Mouse (Mus musculus): Measurements from ENCODE around the gene Plekhf1.

The Plekhf1 gene

GRCm38 (mm10) chr7:38189136-38189982 lies 38.5 kb downstream of the Plekhf1 start:
- in situ Hi-C loops (cut with MboI; ENCODE audit: low sequenced_read_pairs), result no loop called here

- in situ Hi-C loops (cut with MboI; ENCODE audit: low sequenced_read_pairs), result no loop called here
Observed at GRCm38 (mm10) chr7:38188281-38189075, 39.3 kb downstream of the Plekhf1 start.

- in situ Hi-C loops (cut with MboI; ENCODE audit: low sequenced_read_pairs), result no loop called here
Observed at GRCm38 (mm10) chr7:38187796-38188195, 40.0 kb downstream of the Plekhf1 start.

GRCm38 (mm10) chr7:38186861-38187260 lies 41.0 kb downstream of the Plekhf1 start:
- in situ Hi-C loops (cut with MboI; ENCODE audit: low sequenced_read_pairs), result no loop called here

DNA sequence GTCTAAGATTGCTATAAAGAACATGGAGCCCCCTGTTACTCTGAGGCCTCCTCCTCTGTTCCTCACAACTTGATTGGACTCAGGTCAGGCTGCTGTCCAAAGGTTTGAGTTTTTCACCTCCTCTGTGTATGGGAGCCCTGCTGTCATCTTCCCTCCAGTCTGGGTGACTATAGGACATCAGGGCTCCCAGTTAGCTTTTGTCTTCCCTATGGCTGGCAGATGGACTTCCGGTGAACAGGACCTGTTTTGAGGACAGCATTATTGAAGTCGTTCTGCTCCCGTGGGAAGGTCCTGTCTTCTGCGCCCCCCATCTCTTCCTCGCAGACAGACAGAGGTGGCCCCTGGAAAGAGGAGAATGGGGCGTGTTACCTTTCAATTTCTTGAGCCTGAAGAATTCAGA lies 43.0 kb downstream of the Plekhf1 start:
- in situ Hi-C loops (cut with MboI; ENCODE audit: low sequenced_read_pairs), result no loop called here

- in situ Hi-C loops (cut with MboI; ENCODE audit: low sequenced_read_pairs), result no loop called here
Observed at GRCm38 (mm10) chr7:38184418-38184745, 43.4 kb downstream of the Plekhf1 start.

- in situ Hi-C loops (cut with MboI; ENCODE audit: low sequenced_read_pairs), result no loop called here
Observed at GRCm38 (mm10) chr7:38183709-38184417, 44.0 kb downstream of the Plekhf1 start.

DNA sequence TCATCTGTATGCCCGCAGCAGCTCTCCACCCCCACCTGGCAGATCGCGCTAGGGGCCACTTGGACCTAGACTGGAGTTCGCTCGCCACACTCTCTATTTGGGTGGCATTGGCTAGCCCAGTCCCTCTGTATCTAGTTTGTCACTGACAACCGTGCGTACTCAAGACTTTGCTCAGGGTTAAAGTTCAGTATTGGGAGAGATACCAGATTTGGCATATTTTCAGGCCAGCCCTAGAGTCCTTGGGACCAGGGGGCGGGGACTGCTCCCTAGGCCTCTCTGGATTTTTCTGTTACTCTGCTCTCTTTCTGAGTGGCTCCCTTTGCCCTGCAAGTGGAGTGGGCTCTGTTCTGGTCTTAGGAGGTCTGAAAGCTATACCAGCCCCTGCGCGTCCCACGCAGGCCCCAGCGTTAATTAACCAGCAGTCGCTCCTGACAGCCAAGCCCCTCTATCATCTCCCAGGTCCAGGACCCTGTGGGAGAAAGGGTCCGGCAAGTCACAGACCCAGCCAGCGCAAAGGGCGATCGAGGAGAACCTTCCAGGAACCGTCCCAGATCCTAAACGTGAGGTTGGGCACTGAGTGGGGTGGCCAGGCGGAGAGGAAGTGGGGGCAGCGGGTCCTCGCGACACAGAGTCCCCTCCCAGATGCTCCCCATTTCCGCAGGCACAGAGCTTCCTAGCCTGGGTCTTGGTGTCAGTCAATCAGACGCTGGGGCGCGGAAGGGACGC lies 44.7 kb downstream of the Plekhf1 start, which contains the start of gene 1600014C10Rik:
Gene 1600014C10Rik (plus strand): TSS at position 256 of the 726 bp plus-strand sequence.
- in situ Hi-C loops (cut with MboI; ENCODE audit: low sequenced_read_pairs), result no loop called here

GRCm38 (mm10) chr7:38182596-38182961 lies 45.2 kb downstream of the Plekhf1 start:
- in situ Hi-C loops (cut with MboI; ENCODE audit: low sequenced_read_pairs), result no loop called here

GRCm38 (mm10) chr7:38181366-38181765 lies 46.5 kb downstream of the Plekhf1 start:
- in situ Hi-C loops (cut with MboI; ENCODE audit: low sequenced_read_pairs), result no loop called here

DNA sequence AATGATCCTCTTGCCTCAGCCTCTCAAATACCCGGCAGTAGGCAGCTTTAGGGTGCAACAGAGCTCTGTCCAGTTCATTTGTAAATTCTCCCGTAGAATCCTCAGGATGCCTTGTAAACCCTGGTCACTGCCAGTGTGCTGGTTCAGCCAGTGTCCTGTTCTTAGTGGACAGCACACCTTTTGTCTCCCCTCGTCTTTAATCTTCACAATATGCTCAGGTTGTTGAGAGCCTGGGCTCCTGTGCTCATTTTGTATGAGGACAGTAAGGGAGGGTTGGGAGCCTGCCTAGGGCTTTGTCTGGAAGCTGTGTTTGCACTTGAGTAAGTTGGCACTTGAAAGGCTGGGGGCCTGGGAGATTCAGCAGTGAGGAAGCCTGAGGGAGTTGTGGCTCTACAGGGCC lies 47.9 kb downstream of the Plekhf1 start:
- in situ Hi-C loops (cut with MboI; ENCODE audit: low sequenced_read_pairs), result no loop called here

- in situ Hi-C loops (cut with MboI; ENCODE audit: low sequenced_read_pairs), result no loop called here
Observed at GRCm38 (mm10) chr7:38176056-38176455, 51.8 kb downstream of the Plekhf1 start.

- in situ Hi-C loops (cut with MboI; ENCODE audit: low sequenced_read_pairs), result no loop called here
Observed at GRCm38 (mm10) chr7:38174321-38175148, 53.3 kb downstream of the Plekhf1 start.

DNA sequence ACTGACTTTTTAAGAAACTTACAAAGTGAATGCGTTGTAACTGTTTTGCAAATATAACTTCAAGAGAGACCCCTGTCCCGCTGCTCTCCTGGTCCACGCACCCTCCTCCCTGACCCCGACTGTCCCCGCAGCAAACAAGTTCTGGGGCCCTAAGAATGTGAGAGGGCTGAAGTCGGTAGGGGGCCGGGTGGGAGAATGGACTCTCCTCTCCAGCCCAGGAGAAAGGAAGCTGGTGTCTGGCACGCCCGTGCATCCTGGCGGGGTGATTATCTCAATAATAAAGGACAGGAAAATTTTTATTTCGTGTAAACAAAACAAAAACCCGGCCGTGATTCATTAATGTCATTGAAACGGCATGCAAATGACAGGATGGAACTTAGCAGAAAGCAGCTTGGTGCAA lies 53.9 kb downstream of the Plekhf1 start:
- in situ Hi-C loops (cut with MboI; ENCODE audit: low sequenced_read_pairs), result no loop called here

GRCm38 (mm10) chr7:38167724-38168141 lies 60.1 kb downstream of the Plekhf1 start:
- in situ Hi-C loops (cut with MboI; ENCODE audit: low sequenced_read_pairs), result no loop called here

Data from CH12F3 (cell line).